Mouse (Mus musculus): ENCODE results near the gene Gemin5. TPM values are rescaled to one million over a fixed set of nuclear protein-coding genes. Genes with fewer than 3 reads are reported as not detected.
A peak's percentile ranks its signal among the peaks of the same experiment; 100 is the strongest.

Gene Gemin5
- polyA plus RNA-seq, 1 experiment: 3.5 TPM

- TF ChIP-seq POLR2A (IDR thresholded peaks at IDR 0.05; ENCODE audit: low read depth, low read length) (no peak), CTCF (IDR thresholded peaks at IDR 0.05; ENCODE audit: extremely low read depth, insufficient read length, insufficient replicate concordance, low read depth, low read length) (no peak)
- WGBS: 48% methylated on average over 6 of the region's 6 CpGs
- H3K27ac ChIP-seq (ENCODE audit: insufficient read depth, low read depth, low read length): no peak overlapping the region
- H3K36me3 ChIP-seq (ENCODE audit: control insufficient read depth, insufficient read depth, low read length): peaks cover 31% of the 10 kb centered on the region
- no peaks in the 10 kb centered on the region for H3K27me3 ChIP-seq (ENCODE audit: control insufficient read depth, insufficient read depth, low read length)
- H3K4me1 ChIP-seq (ENCODE audit: control insufficient read depth, insufficient read depth, insufficient read length, low read length): peaks cover 7% of the 10 kb centered on the region
- H3K4me3 ChIP-seq (ENCODE audit: low read depth, low read length): no peak overlapping the region
Measured at GRCm38 (mm10) chr11:58129302-58129843, 39.0 kb downstream of the Gemin5 start.

- TF ChIP-seq CTCF (IDR thresholded peaks at IDR 0.05; ENCODE audit: extremely low read depth, insufficient read length, insufficient replicate concordance, low read depth, low read length) (no peak), POLR2A (IDR thresholded peaks at IDR 0.05; ENCODE audit: low read depth, low read length) (no peak)
- no peak overlapping the region for H3K27ac ChIP-seq (ENCODE audit: insufficient read depth, low read depth, low read length)
Measured at GRCm38 (mm10) chr11:58127544-58127943, 40.8 kb downstream of the Gemin5 start.

GRCm38 (mm10) chr11:58126397-58127160 lies 41.8 kb downstream of the Gemin5 start:
- no peak overlapping the region for H3K4me3 ChIP-seq (ENCODE audit: low read depth, low read length)
- WGBS: 54% methylated on average over 7 of the region's 7 CpGs
- no peak overlapping the region for H3K27ac ChIP-seq (ENCODE audit: insufficient read depth, low read depth, low read length)
- H3K36me3 ChIP-seq (ENCODE audit: control insufficient read depth, insufficient read depth, low read length): peaks cover 30% of the 10 kb centered on the region
- H3K4me1 ChIP-seq (ENCODE audit: control insufficient read depth, insufficient read depth, insufficient read length, low read length): peaks cover 7% of the 10 kb centered on the region
- TF ChIP-seq POLR2A (IDR thresholded peaks at IDR 0.05; ENCODE audit: low read depth, low read length): no peak
- TF ChIP-seq CTCF (IDR thresholded peaks at IDR 0.05; ENCODE audit: extremely low read depth, insufficient read length, insufficient replicate concordance, low read depth, low read length): peak; percentile 10; the same call in 1 of the 2 replicates
- H3K27me3 ChIP-seq (ENCODE audit: control insufficient read depth, insufficient read depth, low read length): no peaks in the 10 kb centered on the region

More at GRCm38 (mm10) chr11:58127544-58127943, 40.8 kb downstream of the Gemin5 start:
- no peak overlapping the region for H3K4me3 ChIP-seq (ENCODE audit: low read depth, low read length)
- WGBS: 61% methylated on average over 2 of the region's 2 CpGs
- H3K36me3 ChIP-seq (ENCODE audit: control insufficient read depth, insufficient read depth, low read length): peaks cover 32% of the 10 kb centered on the region
- H3K27me3 ChIP-seq (ENCODE audit: control insufficient read depth, insufficient read depth, low read length): no peaks in the 10 kb centered on the region
- peaks cover 7% of the 10 kb centered on the region for H3K4me1 ChIP-seq (ENCODE audit: control insufficient read depth, insufficient read depth, insufficient read length, low read length)

- H3K27me3 ChIP-seq (ENCODE audit: control insufficient read depth, insufficient read depth, low read length): no peaks in the 10 kb centered on the region
- H3K27ac ChIP-seq (ENCODE audit: insufficient read depth, low read depth, low read length): no peak overlapping the region
- TF ChIP-seq POLR2A (IDR thresholded peaks at IDR 0.05; ENCODE audit: low read depth, low read length) (no peak), CTCF (IDR thresholded peaks at IDR 0.05; ENCODE audit: extremely low read depth, insufficient read length, insufficient replicate concordance, low read depth, low read length) (no peak)
- peaks cover 36% of the 10 kb centered on the region for H3K36me3 ChIP-seq (ENCODE audit: control insufficient read depth, insufficient read depth, low read length)
- H3K4me3 ChIP-seq (ENCODE audit: low read depth, low read length): no peak overlapping the region
- 86% methylated on average over 11 of the region's 11 CpGs for whole genome bisulfite sequencing
- H3K4me1 ChIP-seq (ENCODE audit: control insufficient read depth, insufficient read depth, insufficient read length, low read length): peaks cover 7% of the 10 kb centered on the region
Measured at GRCm38 (mm10) chr11:58125021-58125420, 43.3 kb downstream of the Gemin5 start.

- Histone ChIP-seq H3K27me3 (ENCODE audit: control insufficient read depth, insufficient read depth, low read length) (no peaks in the 10 kb centered on the region), H3K4me3 (ENCODE audit: low read depth, low read length) (no peak overlapping the region), H3K4me1 (ENCODE audit: control insufficient read depth, insufficient read depth, insufficient read length, low read length) (peaks cover 7% of the 10 kb centered on the region), H3K36me3 (ENCODE audit: control insufficient read depth, insufficient read depth, low read length) (peaks cover 42% of the 10 kb centered on the region), H3K27ac (ENCODE audit: insufficient read depth, low read depth, low read length) (no peak overlapping the region)
- WGBS: 85% methylated on average over 2 of the region's 2 CpGs
- TF ChIP-seq CTCF (IDR thresholded peaks at IDR 0.05; ENCODE audit: extremely low read depth, insufficient read length, insufficient replicate concordance, low read depth, low read length): no peak
- no peak for TF ChIP-seq POLR2A (IDR thresholded peaks at IDR 0.05; ENCODE audit: low read depth, low read length)
Measured at GRCm38 (mm10) chr11:58123711-58124110, 44.6 kb downstream of the Gemin5 start.

GRCm38 (mm10) chr11:58121351-58121750 lies 47.0 kb downstream of the Gemin5 start:
- 85% methylated on average over 9 of the region's 9 CpGs for WGBS
- no peaks in the 10 kb centered on the region for H3K27me3 ChIP-seq (ENCODE audit: control insufficient read depth, insufficient read depth, low read length)
- TF ChIP-seq CTCF (IDR thresholded peaks at IDR 0.05; ENCODE audit: extremely low read depth, insufficient read length, insufficient replicate concordance, low read depth, low read length) (no peak), POLR2A (IDR thresholded peaks at IDR 0.05; ENCODE audit: low read depth, low read length) (no peak)
- no peak overlapping the region for H3K27ac ChIP-seq (ENCODE audit: insufficient read depth, low read depth, low read length)
- H3K4me1 ChIP-seq (ENCODE audit: control insufficient read depth, insufficient read depth, insufficient read length, low read length): peaks cover 2% of the 10 kb centered on the region
- no peak overlapping the region for H3K4me3 ChIP-seq (ENCODE audit: low read depth, low read length)
- peaks cover 58% of the 10 kb centered on the region for H3K36me3 ChIP-seq (ENCODE audit: control insufficient read depth, insufficient read depth, low read length)

- TF ChIP-seq POLR2A (IDR thresholded peaks at IDR 0.05; ENCODE audit: low read depth, low read length): no peak
- TF ChIP-seq CTCF (IDR thresholded peaks at IDR 0.05; ENCODE audit: extremely low read depth, insufficient read length, insufficient replicate concordance, low read depth, low read length): no peak
- Histone ChIP-seq H3K27ac (ENCODE audit: insufficient read depth, low read depth, low read length) (no peak overlapping the region), H3K4me3 (ENCODE audit: low read depth, low read length) (no peak overlapping the region), H3K27me3 (ENCODE audit: control insufficient read depth, insufficient read depth, low read length) (no peaks in the 10 kb centered on the region), H3K36me3 (ENCODE audit: control insufficient read depth, insufficient read depth, low read length) (peaks cover 63% of the 10 kb centered on the region), H3K4me1 (ENCODE audit: control insufficient read depth, insufficient read depth, insufficient read length, low read length) (no peaks in the 10 kb centered on the region)
- 78% methylated on average over 3 of the region's 3 CpGs for WGBS
Measured at GRCm38 (mm10) chr11:58120655-58121054, 47.7 kb downstream of the Gemin5 start.

Data from small intestine, adult 2 months (tissue).